Mouse (Mus musculus) lung, postnatal 36 days (tissue): ENCODE data around the gene Krtap5-1.
A peak's percentile ranks its signal among the peaks of the same experiment; 100 is the strongest.
"Not testable (repeated sequence)": the region's sequence is repeated elsewhere in the genome, so short reads cannot be mapped to it uniquely, and the experiment has no call there.

Experiments
- DNase-seq: peaks from one replicate; pipeline ENCODE4 v3.0.0; 2022; ENCODE audit warnings: mixed read lengths

Krtap5-1 gene

GRCm38 (mm10) chr7:142295418-142295817, 1.5 kb downstream of the Krtap5-1 start:
- no peak for DNase-seq

- DNase-seq = peak; percentile 46
Observed at GRCm38 (mm10) chr7:142293851-142294250, 3.1 kb downstream of the Krtap5-1 start.

GRCm38 (mm10) chr7:142285910-142286612, 10.9 kb downstream of the Krtap5-1 start:
- peak; percentile 82 for DNase-seq

DNA sequence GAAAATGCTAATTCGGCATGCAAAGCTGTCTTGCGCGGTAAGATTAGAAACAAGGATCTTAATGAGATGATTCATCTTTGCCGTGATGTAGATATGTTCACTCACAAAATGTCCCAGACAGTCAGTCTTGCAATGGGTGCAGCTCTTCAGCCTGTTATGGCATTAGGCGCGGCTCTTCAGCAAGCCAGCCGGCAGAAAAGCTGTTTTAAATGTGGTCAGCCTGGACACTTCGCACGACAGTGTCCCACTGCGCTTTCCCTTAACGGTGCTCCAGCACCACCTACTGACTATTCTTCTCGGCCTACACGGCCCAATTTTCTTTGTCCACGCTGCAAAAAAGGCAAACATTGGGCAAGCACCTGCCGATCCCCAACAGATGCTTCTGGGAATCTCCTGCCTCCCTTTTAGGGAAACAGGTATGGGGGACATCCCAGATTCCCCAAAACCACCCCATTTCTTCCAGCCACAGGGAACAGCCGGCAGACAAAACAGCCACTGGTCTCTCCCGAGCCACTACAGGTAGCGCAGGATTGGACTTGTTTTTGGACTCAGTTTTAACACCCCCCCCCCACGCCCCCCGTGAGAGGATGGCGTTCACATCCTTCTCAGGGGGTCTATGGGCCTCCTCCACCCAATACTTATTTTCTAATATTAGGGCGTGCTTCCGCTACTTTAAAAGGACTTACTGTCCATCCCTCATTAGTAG, 11.6 kb downstream of the Krtap5-1 start:
- DNase-seq = peak; percentile 54

DNA sequence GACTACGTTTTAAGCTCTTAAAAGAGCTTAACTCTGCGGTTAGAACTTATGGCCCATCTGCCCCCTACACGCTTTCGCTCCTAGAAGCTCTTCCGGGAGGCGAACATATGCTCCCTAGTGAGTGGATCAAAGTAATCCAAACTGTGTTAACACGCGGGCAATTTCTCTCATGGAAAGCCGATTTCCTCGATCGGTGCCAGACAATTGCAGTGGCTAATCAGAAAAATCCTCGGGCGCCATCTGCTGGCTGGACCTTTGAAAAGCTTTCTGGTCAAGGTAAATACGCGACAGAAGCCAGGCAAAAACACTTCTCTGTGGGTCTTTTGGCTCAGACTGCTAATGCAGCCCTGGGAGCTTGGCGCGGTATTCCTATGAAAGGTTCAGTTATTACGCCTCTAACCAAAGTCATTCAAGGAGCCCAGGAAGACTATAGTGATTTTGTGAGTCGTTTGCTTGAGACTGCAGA, 12.3 kb downstream of the Krtap5-1 start:
- peak; percentile 96 for DNase-seq

DNA sequence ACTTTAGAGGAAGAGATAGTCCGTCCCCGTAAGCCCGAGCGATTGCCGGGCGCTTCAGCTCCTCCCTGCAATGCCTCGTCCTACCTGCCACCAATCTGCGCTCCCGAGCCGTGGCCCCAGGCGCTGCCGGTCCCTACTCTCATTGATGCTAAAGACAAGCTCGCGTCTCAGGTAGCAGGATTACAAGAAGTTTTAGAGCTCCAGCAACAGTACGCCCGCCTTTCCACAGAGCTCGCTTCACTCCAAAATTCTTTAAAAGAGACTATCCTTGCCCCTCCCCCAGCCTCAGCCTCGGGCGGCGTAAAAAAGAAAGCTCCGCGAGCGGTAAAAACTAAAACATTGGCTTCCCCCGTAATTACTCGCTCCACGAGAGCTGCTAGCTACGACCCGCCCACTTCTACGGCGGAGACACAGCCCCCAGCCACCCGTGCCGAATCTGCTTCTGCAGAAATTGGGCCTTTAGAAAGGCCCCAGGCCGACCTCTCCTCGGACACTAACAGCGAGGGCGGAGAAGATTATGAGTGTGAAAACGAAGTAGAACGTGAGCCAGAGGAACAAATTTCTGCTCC, 12.8 kb downstream of the Krtap5-1 start:
- peak; percentile 58 for DNase-seq

DNA sequence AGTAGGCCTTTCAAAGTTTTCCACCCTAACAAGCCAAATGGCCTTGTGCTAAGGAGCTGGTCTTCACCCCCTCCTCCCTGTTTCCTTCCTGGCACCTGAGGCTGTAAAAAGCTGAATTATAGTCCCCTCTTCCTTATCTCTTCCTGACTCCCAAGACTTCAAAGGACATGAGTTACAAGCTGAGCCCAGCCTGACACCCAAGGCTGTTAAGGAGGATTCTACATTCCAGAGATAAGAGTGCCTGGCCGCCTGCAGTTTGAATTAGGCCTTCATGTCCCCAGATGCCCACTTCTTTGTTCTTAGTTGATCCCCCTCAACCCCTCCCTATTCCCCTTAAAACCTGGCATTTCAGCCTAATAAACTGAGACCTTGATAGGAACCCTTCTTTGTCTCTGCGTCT, 14.1 kb downstream of the Krtap5-1 start:
- not testable (repeated sequence) for DNase-seq

DNA sequence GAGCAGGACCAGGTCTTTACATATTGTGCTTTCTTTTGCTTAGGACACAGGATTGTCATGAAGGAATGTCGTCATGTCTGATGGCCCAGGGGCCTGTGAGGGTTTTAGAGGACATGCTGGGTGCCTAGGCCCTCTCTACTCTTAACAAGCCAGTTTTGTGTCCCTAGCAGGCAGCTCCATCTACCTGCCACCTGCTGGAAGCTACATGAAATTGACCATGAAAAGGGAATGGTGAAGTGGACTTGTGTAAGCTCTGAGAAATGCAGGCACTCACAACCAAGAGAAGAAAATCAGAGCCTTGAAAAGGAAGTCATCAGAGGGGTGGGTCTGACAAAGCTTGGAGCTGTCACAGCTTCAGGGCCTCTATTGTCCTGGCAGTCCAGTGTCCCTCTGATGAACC, 17.6 kb downstream of the Krtap5-1 start:
- DNase-seq = not testable (repeated sequence)

DNA sequence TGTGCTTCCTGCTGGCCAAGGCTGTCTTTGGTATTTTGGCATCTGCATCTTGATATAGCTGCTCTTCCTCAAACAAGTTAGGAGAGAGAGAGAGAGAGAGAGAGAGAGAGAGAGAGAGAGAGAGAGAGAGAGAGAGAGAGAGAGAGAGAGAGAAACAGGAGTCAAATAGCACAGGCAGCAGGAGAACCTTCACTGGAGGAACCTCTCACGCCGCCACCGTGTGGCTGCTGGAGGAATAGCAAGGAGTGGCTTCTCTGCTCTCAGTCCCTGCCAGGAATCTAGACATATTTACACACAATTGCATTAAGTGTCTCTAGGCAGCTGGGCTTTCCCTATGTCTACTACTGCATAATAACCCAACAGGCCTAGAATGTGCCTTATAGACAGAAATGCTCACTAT, 18.7 kb downstream of the Krtap5-1 start:
- peak; percentile 79 for DNase-seq

DNA sequence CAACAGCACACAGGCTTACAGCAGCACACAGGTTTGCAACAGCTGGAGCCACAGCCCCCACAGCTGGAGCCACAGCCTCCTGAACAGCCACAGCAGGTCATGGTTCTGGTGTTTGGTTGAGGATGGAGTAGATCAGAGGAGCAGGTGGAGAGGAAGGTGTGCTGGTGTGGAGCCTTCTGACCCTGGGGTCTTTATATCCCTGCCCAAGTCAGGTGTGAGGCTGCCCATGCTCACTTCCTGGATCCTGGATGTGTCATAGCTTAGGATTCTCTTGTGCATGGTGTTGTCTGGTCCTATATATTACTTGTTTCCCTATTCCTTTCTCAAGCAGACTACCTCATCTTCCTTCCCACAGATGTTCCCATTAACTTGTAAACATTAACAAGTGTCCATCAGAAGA, 22.7 kb downstream of the Krtap5-1 start, which contains the start of gene Gm4559:
Gene Gm4559 (minus strand): TSS at position 101 of the 400 bp plus-strand sequence.
- not testable (repeated sequence) for DNase-seq

GRCm38 (mm10) chr7:142258254-142258653, 38.7 kb downstream of the Krtap5-1 start, which contains the start of gene Gm2431:
Gene Gm2431, minus strand, starts transcription at chr7:142258354.
- not testable (repeated sequence) for DNase-seq

GRCm38 (mm10) chr7:142255517-142255916, 41.4 kb downstream of the Krtap5-1 start:
- peak; percentile 30 for DNase-seq

- peak; percentile 25 for DNase-seq
Observed at GRCm38 (mm10) chr7:142249824-142250223, 47.1 kb downstream of the Krtap5-1 start.
